Mouse (Mus musculus): ENCODE results near the gene Smc5. TPM values are rescaled to one million over a fixed set of nuclear protein-coding genes. Genes with fewer than 3 reads are reported as not detected.

Smc5 gene
- polyA plus RNA-seq, 1 experiment from 2014 or later, result 16.2 TPM

GRCm38 (mm10) chr19:23184068-23184467, 89.6 kb downstream of the Smc5 start:
- ATAC-seq (replicated peaks; ENCODE audit: low FRiP score, low read depth), result no peak
- DNase-seq (ENCODE audit: low spot score), result peak; percentile 65
- no peak overlapping the region for H3K4me2 ChIP-seq (ENCODE audit: low read length)
- no peak overlapping the region for H3K4me3 ChIP-seq (replicated peaks; ENCODE audit: low read depth, low read length)
- no peaks in the 10 kb centered on the region for H3K4me1 ChIP-seq (replicated peaks; ENCODE audit: insufficient read depth, low read length)
- H3K9me3 ChIP-seq (replicated peaks; ENCODE audit: low read length), result no peaks in the 10 kb centered on the region
- no peak overlapping the region for H3K27ac ChIP-seq
- 52% methylated on average over 4 of the region's 4 CpGs for WGBS
- H3K36me3 ChIP-seq (ENCODE audit: insufficient read depth, low read length), result no peaks in the 10 kb centered on the region
- no peak overlapping the region for H3K9ac ChIP-seq (ENCODE audit: low read depth, low read length)
- TF ChIP-seq CTCF (IDR thresholded peaks at IDR 0.05; ENCODE audit: low read depth), result no peak
- no peaks in the 10 kb centered on the region for H3K27me3 ChIP-seq (ENCODE audit: insufficient read depth, low read length)

- H3K27ac ChIP-seq, result no peak overlapping the region
- no peaks in the 10 kb centered on the region for H3K9me3 ChIP-seq (replicated peaks; ENCODE audit: low read length)
- 97% methylated on average over 4 of the region's 4 CpGs for WGBS
- no peak overlapping the region for H3K4me2 ChIP-seq (ENCODE audit: low read length)
- no peaks in the 10 kb centered on the region for H3K36me3 ChIP-seq (ENCODE audit: insufficient read depth, low read length)
- H3K9ac ChIP-seq (ENCODE audit: low read depth, low read length), result no peak overlapping the region
- DNase-seq (ENCODE audit: low spot score), result no peak
- H3K4me3 ChIP-seq (replicated peaks; ENCODE audit: low read depth, low read length), result no peak overlapping the region
- no peaks in the 10 kb centered on the region for H3K4me1 ChIP-seq (replicated peaks; ENCODE audit: insufficient read depth, low read length)
- H3K27me3 ChIP-seq (ENCODE audit: insufficient read depth, low read length), result no peaks in the 10 kb centered on the region
- TF ChIP-seq CTCF (IDR thresholded peaks at IDR 0.05; ENCODE audit: low read depth), result no peak
- no peak for ATAC-seq (replicated peaks; ENCODE audit: low FRiP score, low read depth)
Measured at GRCm38 (mm10) chr19:23183493-23183892, 90.2 kb downstream of the Smc5 start.

- TF ChIP-seq CTCF (IDR thresholded peaks at IDR 0.05; ENCODE audit: low read depth), result no peak
- no peak for DNase-seq (ENCODE audit: low spot score)
- WGBS, result 88% methylated on average over 3 of the region's 3 CpGs
- Histone ChIP-seq H3K27me3 (ENCODE audit: insufficient read depth, low read length) (no peaks in the 10 kb centered on the region), H3K4me1 (replicated peaks; ENCODE audit: insufficient read depth, low read length) (no peaks in the 10 kb centered on the region), H3K27ac (no peak overlapping the region), H3K4me2 (ENCODE audit: low read length) (no peak overlapping the region), H3K9me3 (replicated peaks; ENCODE audit: low read length) (no peaks in the 10 kb centered on the region), H3K36me3 (ENCODE audit: insufficient read depth, low read length) (no peaks in the 10 kb centered on the region), H3K4me3 (replicated peaks; ENCODE audit: low read depth, low read length) (no peak overlapping the region), H3K9ac (ENCODE audit: low read depth, low read length) (no peak overlapping the region)
- no peak for ATAC-seq (replicated peaks; ENCODE audit: low FRiP score, low read depth)
Measured at GRCm38 (mm10) chr19:23178533-23178932, 95.2 kb downstream of the Smc5 start.

- H3K27ac ChIP-seq, result no peak overlapping the region
- no peaks in the 10 kb centered on the region for H3K27me3 ChIP-seq (ENCODE audit: insufficient read depth, low read length)
- ATAC-seq (replicated peaks; ENCODE audit: low FRiP score, low read depth), result no peak; the same call in 1 of the 2 replicates
- no peak overlapping the region for H3K4me2 ChIP-seq (ENCODE audit: low read length)
- no peak overlapping the region for H3K4me3 ChIP-seq (replicated peaks; ENCODE audit: low read depth, low read length)
- no peaks in the 10 kb centered on the region for H3K36me3 ChIP-seq (ENCODE audit: insufficient read depth, low read length)
- no peaks in the 10 kb centered on the region for H3K4me1 ChIP-seq (replicated peaks; ENCODE audit: insufficient read depth, low read length)
- TF ChIP-seq CTCF (IDR thresholded peaks at IDR 0.05; ENCODE audit: low read depth), result no peak
- peak; percentile 58 for DNase-seq (ENCODE audit: low spot score)
- H3K9me3 ChIP-seq (replicated peaks; ENCODE audit: low read length), result no peaks in the 10 kb centered on the region
- H3K9ac ChIP-seq (ENCODE audit: low read depth, low read length), result no peak overlapping the region
- WGBS, result 20% methylated on average over 2 of the region's 2 CpGs
Measured at GRCm38 (mm10) chr19:23175511-23175910, 98.2 kb downstream of the Smc5 start.

GRCm38 (mm10) chr19:23175090-23175489, 98.6 kb downstream of the Smc5 start:
- TF ChIP-seq CTCF (IDR thresholded peaks at IDR 0.05; ENCODE audit: low read depth), result no peak
- H3K27me3 ChIP-seq (ENCODE audit: insufficient read depth, low read length), result no peaks in the 10 kb centered on the region
- H3K4me1 ChIP-seq (replicated peaks; ENCODE audit: insufficient read depth, low read length), result no peaks in the 10 kb centered on the region
- no peak for DNase-seq (ENCODE audit: low spot score)
- WGBS, result 60% methylated on average over 3 of the region's 3 CpGs
- H3K36me3 ChIP-seq (ENCODE audit: insufficient read depth, low read length), result no peaks in the 10 kb centered on the region
- no peak overlapping the region for H3K27ac ChIP-seq
- H3K9ac ChIP-seq (ENCODE audit: low read depth, low read length), result no peak overlapping the region
- no peak overlapping the region for H3K4me3 ChIP-seq (replicated peaks; ENCODE audit: low read depth, low read length)
- H3K9me3 ChIP-seq (replicated peaks; ENCODE audit: low read length), result no peaks in the 10 kb centered on the region
- no peak for ATAC-seq (replicated peaks; ENCODE audit: low FRiP score, low read depth)
- H3K4me2 ChIP-seq (ENCODE audit: low read length), result no peak overlapping the region

GRCm38 (mm10) chr19:23171136-23171535, 102.6 kb downstream of the Smc5 start:
- Histone ChIP-seq H3K4me2 (ENCODE audit: low read length) (no peak overlapping the region), H3K9ac (ENCODE audit: low read depth, low read length) (no peak overlapping the region), H3K36me3 (ENCODE audit: insufficient read depth, low read length) (no peaks in the 10 kb centered on the region), H3K9me3 (replicated peaks; ENCODE audit: low read length) (no peaks in the 10 kb centered on the region), H3K4me3 (replicated peaks; ENCODE audit: low read depth, low read length) (no peak overlapping the region), H3K27me3 (ENCODE audit: insufficient read depth, low read length) (no peaks in the 10 kb centered on the region), H3K4me1 (replicated peaks; ENCODE audit: insufficient read depth, low read length) (no peaks in the 10 kb centered on the region), H3K27ac (no peak overlapping the region)
- no peak for TF ChIP-seq CTCF (IDR thresholded peaks at IDR 0.05; ENCODE audit: low read depth)
- no peak for DNase-seq (ENCODE audit: low spot score)
- 86% methylated on average over 2 of the region's 2 CpGs for WGBS
- no peak for ATAC-seq (replicated peaks; ENCODE audit: low FRiP score, low read depth)

GRCm38 (mm10) chr19:23170476-23170875, 103.2 kb downstream of the Smc5 start:
- H3K4me1 ChIP-seq (replicated peaks; ENCODE audit: insufficient read depth, low read length), result no peaks in the 10 kb centered on the region
- no peak for ATAC-seq (replicated peaks; ENCODE audit: low FRiP score, low read depth)
- no peaks in the 10 kb centered on the region for H3K9me3 ChIP-seq (replicated peaks; ENCODE audit: low read length)
- H3K9ac ChIP-seq (ENCODE audit: low read depth, low read length), result no peak overlapping the region
- no peaks in the 10 kb centered on the region for H3K27me3 ChIP-seq (ENCODE audit: insufficient read depth, low read length)
- H3K4me3 ChIP-seq (replicated peaks; ENCODE audit: low read depth, low read length), result no peak overlapping the region
- no peak overlapping the region for H3K4me2 ChIP-seq (ENCODE audit: low read length)
- WGBS, result 88% methylated on average over 5 of the region's 5 CpGs
- no peak for TF ChIP-seq CTCF (IDR thresholded peaks at IDR 0.05; ENCODE audit: low read depth)
- no peak for DNase-seq (ENCODE audit: low spot score)
- H3K36me3 ChIP-seq (ENCODE audit: insufficient read depth, low read length), result 0 out of 2 replicates have a peak, but pooled peaks cover 2% of the 10 kb centered on the region
- no peak overlapping the region for H3K27ac ChIP-seq
